Mouse (Mus musculus): ENCODE measurements around the gene Fam199x. TPM values are rescaled to one million over a fixed set of nuclear protein-coding genes. Genes with fewer than 3 reads are reported as not detected.
A peak's percentile ranks its signal among the peaks of the same experiment; 100 is the strongest.

The Fam199x gene
- total RNA-seq (2021) = 1 to 10 TPM; 8.5 to 8.9 TPM

DNA sequence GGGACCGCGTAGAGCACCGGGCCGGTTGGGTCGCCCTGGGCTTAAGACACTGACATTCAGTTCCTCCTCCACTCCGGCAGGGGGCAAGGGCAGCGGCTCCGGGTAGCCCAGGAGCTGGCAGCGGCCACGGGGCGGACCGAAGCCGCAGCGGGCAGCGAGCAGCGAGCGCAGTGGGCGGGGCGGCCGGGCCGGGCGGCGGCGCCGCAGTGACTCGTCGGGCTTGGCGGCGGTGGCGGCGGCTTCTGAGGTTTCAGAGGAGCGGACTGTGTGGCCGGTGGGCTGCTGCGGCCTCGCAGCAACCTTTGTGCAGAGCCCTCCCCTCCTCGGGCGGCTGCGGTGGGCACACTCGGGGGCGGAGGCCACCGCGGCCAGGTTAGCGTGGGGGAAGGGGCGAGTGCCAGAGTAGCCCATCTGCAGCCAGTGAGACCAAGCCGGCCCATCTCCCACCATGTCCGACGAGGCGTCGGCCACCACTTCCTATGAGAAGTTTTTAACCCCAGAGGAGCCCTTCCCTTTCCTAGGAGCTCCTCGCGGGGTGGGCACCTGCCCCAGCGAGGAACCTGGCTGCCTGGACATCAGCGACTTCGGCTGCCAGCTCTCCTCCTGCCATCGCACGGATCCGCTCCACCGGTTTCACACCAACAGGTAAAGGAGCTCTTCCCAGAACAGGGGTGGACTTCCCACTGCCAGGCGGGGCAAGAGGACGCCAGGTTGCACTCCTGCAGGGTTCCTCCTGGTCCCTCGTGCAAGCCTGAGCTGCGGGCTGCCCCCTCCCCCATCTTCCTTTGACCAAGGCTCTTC lies at the start of gene Fam199x:
Fam199x (plus strand) TSS at position 170 of the 801 bp plus-strand sequence.
- peak; percentile 56 to 67 for DNase-seq

DNA sequence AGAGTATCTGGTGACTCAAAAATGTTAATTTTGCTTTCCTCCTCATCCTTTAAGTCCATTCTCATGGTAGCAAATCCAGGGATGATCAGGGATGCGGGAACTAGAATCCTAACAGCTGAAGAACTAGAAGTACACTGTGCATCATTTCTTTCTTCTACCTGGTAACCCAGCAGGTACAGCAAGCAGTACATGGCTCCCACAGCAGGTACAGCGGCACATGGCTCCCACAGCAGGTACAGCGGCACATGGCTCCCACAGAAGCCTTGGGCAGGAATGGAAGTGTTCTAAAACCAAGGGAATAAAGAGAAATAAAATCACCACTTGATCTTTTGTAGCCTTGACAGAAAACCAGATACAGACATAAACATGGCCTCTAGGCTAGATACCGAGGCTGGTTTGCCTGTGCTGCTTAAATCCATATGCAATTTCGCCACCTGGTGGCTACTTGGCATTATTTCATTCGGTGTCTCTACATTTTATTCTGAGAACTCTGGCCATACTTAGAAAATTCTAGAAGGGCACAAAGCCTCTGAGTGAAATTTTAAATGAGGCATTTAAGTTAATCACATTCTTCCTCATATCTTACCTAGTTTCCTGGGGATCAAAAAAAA lies 34.2 kb upstream of the Fam199x start:
- DNase-seq = peak; percentile 21 to 27

DNA sequence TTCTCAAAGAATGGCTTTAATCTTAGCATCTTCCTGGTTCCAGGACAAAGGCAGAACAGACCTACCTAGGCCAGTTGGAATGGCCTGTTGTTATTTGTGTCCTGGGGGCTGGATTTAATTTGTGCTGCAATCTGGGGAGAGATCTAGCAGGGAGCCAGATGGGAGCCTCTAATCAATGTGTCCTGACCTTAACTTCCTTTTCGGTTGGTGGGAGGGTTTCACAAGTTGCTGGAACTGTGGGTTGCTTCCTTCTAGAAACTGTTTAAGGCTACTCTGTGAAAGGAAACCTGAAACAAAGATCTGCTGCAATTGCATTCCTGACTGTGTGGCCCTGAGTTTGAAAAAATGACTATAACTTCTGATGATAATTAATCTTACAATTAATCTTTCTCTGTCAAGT lies 31.7 kb upstream of the Fam199x start:
- no peak for DNase-seq

DNA sequence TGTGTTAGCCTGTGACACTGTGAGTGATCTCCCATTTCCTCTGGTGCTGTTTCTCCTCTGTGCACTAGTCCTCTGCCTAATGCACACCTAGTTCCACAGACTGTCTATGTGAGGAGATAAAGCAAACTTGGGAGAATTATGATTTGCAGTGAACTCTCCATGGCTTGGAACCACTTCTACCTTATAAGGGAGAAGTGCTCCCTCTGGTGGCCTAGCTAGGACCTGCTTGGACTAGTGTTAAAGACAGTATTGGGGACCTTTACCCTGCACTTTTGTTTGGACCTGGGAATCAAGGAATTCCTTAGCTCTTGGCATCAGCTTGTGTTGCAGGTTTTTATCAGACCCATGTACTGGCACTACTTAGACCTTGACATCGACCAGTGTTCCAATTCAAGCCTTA lies 30.1 kb upstream of the Fam199x start:
- peak; percentile 20 to 38 for DNase-seq

DNA sequence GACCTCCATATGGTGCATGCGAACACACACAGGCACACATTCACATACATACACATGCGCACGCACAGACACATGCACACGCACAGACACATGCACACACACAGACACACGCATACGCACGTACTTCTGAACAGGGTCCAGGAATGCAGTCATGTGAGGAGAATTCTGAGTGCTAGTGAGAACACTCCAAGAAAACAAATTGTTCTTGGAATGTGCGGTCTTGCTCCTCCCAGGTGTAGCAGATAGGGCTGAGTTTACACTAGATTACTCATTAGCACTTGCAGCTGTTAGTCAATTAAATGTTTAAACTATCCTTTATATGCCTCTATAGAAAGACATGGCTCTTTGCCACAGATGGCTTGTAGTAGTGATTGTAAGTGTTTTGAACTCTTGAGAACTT lies 18.5 kb upstream of the Fam199x start:
- no peak for DNase-seq

DNA sequence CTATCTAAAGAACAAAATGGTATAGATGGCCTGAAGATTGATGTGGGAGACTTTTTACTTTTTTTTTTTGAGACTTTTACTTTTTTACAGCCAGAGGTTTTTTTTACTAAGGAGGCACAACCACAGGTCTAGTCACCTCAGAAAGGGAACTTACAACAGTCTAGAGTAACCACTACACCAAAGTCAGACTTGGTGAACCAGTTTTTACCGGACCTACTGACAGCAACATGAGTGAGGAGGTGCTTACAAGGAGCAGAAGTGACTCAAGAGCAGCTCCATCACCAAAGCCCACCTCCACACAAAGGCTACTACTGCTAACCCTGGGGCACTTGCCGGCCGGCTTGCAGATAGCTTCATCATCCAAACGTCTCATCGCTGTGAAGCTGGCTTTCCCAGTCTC lies 17.7 kb upstream of the Fam199x start:
- no peak for DNase-seq

DNA sequence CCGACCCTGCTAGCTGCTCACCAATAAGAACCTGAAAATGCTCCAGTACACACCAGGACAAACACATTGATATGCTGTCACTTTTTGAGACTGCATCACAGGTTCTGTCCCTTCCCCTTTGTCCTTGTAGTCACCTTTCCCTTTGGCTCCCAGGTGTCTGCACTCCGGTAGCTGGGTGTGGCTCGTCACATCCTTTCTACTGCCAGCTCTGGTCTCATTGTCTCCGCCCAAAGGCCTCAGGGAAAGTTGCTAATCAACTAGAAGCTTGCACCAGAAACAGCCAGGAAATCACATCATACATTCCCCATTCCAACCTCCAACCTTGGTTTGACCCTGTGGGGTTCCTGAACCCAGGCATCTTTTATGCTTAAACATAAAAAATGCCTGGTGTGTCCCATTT lies 15.1 kb upstream of the Fam199x start:
- DNase-seq = no peak

DNA sequence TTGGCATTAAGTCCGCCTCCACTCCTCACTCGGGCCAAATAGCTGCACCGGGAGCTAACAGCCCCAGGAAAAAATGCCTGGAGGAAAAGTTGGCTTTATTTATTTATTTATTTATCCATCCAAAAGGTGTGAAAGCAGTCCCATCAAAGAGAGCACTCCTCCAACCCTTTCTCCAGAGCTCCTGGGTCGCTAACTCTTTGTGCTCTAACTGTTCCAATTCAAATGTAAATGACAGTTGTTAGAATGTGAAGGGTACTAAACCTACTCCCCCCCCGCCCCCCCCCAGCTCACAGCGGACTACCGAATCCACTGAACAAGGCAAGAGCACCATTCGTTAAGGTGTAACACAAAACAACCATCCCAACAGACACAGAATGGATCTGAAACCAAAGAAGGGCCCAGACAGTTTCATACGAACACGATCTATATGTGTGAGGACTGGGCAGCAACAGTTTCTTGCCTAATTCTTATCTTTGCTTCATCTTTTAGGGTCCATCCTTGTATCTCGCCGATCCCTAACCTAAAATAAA lies 11.9 kb upstream of the Fam199x start:
- no peak for DNase-seq

DNA sequence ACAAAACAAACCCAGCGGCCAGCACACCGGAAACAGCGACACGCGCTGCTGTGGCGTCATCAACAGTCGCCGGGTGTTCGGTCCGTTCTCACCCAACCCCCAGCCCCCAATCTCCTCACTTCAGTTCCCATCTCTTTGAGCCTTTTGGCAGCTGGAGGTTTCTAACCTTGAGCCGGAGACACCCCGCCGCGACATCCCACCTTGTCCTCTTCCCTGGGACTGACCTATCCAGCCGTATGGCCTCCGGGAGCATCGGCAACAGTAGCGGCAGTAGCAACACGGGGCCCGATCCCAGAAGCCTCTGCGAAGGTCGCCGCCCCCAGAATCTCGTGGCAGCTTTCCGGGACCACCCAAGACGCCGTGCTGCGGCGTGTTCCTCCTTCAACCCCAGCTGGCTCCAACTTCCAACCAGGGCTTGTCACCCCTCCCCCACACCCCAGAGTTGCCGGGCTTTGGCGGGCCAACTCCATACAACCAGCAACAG lies 11.4 kb upstream of the Fam199x start, which contains the start of gene Slc25a53:
Slc25a53 (minus strand) TSS at position 303 of the 484 bp plus-strand sequence.
- DNase-seq = peak; percentile 83 to 85

DNA sequence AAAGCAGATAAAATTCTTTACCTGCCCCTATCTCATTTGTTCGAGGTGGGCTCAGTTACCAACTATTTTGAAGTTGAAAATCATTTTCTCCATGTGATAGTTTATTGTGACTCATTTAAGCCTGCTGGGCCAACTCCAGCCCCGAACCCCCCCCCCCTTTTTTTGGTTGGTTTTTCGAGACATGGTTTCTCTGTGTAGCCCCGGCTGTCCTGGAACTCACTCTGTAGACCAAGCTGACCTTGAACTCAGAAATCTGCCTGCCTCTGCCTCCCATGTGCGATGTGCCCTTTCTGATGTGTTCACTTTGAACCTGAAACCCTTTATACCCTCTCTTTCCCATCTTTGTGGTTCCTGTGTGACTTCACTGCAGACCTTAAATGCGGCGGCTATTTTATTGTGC lies 10.9 kb upstream of the Fam199x start:
- DNase-seq = no peak

DNA sequence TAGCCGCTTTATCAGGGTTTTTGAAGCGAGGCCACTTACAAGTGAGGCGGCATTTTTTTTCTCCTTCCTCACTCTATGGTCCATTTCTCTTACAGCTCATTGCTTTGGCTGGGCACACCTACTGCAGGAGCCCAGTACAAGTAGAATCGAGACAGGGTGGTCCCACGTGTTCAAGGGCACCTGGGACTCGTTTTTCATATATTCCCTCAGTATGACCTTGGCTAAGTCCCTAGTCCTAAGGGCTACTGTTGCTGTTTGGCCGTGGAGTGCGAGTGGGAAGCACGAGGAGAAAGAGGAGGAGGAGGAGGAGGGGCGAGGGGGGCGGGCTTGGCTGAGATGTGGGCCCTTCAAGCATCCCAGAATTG lies 352 bp upstream of the Fam199x start:
- peak in 1 of 2 experiments; percentile 4 for DNase-seq

DNA sequence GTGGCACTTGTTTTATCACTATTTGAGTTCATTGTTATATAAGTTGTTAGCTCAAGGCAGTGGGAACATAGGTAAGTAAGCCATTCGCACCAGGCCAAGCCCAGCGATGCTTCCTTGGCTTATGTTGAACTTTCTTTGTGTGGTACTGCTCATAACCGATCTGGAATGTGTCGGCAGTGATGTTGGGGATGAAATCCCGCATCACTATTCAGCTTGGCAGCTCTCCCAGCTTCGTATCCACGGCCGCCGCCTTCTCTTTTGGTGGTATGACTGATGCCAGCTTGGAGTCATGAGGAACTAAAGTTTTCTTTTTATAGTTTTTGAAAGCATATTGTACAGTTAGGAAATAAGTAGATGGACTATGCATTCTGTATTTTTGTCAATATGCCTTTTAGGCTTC lies 13.8 kb downstream of the Fam199x start:
- DNase-seq = peak in 1 of 2 experiments; percentile 18

DNA sequence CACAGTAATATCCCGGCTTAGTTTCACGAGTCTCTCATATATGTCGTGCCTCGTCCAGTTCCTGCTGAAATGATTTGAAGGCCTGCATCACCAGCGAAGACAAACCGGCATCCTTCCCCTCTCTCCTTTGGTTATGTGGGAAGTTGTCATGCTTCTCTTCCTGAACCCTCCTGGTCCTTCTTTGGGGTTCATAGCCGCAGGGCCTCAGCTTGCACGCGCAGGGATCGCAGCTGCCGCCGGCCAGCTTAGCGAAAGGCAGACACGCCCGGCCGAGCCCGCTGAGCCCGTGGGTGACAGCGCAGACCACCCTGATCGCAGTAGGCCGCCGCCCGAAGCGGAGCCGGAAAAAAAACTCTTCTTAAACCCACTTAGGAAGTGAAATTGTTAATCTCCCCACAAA lies 55.1 kb downstream of the Fam199x start:
- DNase-seq = no peak

DNA sequence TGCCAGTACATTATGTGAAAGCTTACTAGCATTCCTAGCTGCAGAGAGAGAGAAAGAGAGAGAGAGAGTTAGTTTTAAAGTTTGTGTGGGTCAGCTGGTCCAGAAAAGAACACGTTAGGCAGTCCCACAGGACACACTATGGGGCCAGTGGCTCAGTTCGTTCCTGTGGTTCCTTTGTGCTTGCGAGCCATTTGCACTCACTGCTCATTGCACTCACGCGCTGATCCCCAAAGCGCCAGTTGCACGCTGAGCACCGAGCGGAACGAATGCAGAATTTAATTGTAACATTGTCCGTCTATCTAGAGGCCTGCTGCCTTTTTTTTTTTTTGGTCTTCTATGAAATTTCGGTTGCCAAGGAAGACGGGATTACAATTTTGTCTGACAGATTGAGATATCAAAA lies 57.1 kb downstream of the Fam199x start:
- no peak for DNase-seq

DNA sequence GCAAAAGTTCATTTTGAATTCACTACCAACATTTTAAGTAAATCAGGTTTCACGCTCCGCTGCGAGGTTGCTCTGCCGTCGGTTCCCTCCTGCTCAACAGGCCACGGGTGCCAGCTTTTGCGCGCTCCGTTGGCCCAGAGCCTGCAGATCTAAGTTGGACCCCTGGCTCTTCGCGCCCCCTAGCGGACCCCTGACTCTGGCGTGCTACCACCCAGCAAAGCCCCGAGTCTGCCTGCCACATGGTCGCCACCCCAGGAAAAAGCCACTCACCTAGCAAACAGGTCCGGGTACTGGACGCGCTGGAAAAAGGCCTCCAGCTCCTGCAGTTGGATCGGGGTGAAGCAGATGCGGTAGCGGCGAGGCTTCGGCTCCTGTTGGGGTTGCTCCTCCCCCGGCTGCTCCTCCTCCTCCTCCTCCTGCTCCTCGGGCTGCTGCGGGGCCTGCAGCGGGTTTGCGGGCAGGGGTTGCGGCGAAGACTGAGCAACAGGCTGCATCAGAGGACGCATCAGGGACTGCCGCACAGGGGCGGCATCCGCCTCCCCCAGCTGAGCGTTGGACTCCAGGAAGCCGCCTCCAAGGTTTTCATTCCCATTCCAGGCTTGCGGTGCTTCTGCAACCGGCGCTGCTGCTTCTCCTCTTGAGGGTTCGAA lies 68.8 kb downstream of the Fam199x start:
- no peak for DNase-seq

DNA sequence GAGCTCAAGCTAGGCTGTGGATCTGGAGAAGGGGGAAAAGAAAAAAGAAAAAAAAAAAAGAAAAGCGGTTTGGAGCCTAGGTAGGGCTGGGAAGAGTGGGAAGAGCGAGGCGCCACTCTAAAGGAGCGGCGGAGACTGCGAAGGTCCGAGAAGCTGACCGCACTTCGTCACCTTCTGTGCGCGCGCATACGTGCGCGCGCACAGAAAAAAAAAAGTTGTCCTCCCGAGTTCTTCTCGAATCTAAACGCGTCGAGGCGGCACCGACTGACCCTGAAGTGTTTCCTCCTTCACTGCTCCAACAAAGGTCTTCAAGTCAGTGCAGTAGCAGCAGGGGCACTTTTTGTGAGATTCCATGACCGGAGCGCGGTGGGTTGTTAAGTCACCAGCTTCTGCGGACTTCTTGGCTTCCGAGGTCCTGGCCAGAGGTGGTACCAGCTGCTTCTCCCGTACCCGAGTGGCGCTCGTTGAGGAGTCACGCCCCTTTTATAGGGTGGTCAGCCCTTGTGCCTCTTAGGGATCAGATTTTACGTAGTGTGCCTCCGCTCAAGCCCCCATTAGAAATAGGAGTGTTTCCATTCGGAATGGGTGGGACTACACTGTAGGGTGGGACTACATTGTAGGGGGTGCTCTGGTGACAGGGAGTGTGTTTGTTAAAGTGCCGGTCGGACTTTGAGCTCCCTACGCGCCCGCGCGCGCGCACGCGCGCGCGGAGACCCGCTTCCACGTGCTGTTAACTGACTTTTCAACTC lies 70.5 kb downstream of the Fam199x start:
- DNase-seq = no peak

DNA sequence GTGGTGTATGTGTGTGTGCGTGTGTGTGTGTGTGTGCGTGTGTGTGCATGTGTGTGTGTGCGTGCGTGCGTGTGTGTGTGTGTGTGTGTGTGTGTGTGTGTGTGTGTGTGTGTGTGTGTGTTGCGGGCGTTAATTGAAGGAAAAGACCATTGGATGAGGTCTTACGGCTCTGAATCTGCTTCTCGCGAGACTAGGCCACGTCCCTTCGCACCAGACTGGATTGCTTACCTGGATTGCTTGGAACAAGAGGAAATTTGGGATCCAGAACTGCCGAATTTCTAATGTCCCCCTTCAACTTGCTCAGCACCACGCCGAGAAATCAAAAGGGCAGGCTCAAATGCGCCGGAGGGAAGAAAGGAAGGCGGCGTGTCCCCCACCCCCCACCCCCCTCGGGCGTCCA lies 72.3 kb downstream of the Fam199x start, which contains the start of gene Esx1:
Esx1 (minus strand) TSS at position 366 of the 400 bp plus-strand sequence.
- no peak for DNase-seq

DNA sequence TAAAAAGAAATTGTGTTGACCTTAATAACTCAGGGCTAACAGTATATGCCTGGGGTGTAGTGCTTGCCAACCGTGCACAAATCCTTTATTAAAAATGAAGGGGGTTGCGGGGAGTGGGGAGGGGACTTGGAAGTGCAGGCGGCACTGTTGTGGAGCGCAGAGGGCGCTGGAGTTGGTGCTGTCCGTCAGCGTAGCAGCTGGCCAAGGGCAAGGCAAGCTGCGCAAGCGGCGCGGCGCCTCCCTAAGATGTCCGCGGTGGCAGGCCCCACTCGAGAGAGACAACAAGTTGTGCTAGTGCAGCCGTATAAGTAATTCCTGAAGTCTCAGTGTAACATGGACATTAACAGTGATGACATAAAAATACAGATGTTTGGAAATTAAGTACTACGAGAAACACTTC lies 78.1 kb downstream of the Fam199x start:
- DNase-seq = no peak

Data from layer of hippocampus, postnatal 36 days (tissue).